Mouse (Mus musculus): ENCODE data around the gene Cdnf.

DNA sequence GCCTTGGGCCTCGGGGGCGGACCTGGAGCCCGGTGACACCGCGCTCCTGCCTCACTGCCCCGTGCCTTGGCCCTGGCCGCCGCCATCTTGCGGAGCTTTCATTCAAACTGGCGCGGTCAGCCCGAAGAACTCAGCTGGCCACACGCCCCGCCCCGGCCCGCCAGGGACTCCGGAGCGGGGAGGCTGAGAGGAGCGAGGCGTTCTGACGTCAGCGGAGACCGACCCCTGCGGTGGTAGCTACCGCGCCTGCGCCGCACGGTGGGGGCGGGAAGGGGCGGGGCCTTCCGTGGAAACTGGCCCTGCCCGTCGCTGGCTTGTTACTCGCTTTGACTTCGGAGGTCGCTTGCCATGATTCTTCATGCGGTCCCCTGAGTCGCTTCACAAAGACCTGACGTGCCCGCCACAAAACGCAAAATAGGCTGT lies 38.0 kb upstream of the Cdnf start, which contains the start of gene Suv39h2:
- TF ChIP-seq TAL1 (IDR thresholded peaks at IDR 0.05; ENCODE audit: low read length) (no peak), GATA1 (IDR thresholded peaks at IDR 0.05; ENCODE audit: low read length) (no peak)

Data from erythroblast, embryonic 14.5 days (primary cell).